Mouse (Mus musculus) embryonic stem cell, embryonic (primary cell): ENCODE measurements around the gene Klhdc7b.

ENCODE experiments used
- CTCF ChIA-PET, 4 experiments: fragments of 300-600 bp in 2 of 4; fragments of 350-600 bp in 2 of 4; sonication (Branson Sonifier 250); formaldehyde crosslinking; loops; one replicate each; lab custom pipeline; 2022; ENCODE audit warnings: inconsistent platforms in 2 of 4; lab: Charles Lee
- POLR2A ChIA-PET, 4 experiments: fragments of 300-600 bp in 2 of 4; fragments of 350-600 bp in 2 of 4; sonication (Branson Sonifier 250); formaldehyde crosslinking; loops; one replicate each; lab custom pipeline; 2022; ENCODE audit warnings: antibody characterized with exemption in 4 of 4, inconsistent platforms in 1 of 4; lab: Charles Lee

The Klhdc7b gene

DNA sequence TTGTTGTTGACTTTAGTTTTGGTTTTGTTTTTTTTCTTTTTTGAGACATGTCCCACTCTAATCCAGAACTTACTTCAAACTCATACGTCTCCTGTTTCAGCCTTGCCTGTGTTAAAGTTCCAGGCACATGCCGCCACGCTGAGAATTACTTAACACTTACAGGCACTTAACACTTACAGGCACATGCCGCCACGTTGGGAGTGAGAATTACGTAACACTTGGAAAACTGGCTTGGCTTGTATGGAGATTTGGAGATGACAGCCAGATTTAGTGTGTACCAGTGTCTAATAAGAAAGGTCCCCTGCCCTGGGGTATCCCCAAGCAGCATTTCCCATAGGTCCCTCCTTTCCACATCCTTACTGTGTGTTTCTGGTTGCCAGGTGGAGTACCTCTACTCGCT lies 21.7 kb upstream of the Klhdc7b start:
- ChIA-PET POLR2A (interaction anchor here in 2 of 4 experiments (1.3 to 16.3 kb wide), 6 partner anchors 10 to 66 kb away, joined by 3 to 248 read pairs (median 6); partner anchors contain the start of genes Sco2 (in 2 of the 2), C730034F03Rik (in 1 of the 2), Chkb (in 1 of the 2) and Gm44502 (in 1 of the 2)), CTCF (interaction anchor here in 2 of 4 experiments (0.6 to 3.2 kb wide), 3 partner anchors 11 to 48 kb away, joined by 3 to 20 read pairs (median 15); partner anchors contain the start of gene Sco2 (in 2 of the 2))

DNA sequence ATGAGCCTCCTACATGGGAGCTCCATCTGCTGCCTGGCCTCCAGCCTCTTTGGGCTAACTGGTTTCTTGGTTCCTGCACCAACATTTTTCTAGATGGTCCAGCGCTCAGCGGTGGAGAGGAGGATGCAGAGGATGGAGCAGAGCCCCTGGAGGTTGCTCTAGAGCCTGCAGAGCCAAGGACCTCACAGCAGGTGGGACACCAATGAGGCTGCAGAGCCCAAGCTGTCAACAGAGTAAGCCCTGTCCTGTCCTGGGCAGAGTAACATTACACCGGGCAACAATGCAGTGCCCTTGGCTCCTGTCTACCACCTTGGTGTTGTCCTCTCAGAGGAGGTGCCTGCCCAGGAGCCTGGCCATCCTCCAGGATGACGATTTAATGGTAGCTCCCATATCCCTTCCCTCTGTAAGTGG lies 19.6 kb upstream of the Klhdc7b start:
- ChIA-PET CTCF (interaction anchor here in 3 of 4 experiments (1.3 to 3.2 kb wide), 3 partner anchors 8 to 9 kb away, joined by 5 to 20 read pairs (median 15); partner anchors contain the start of gene Sco2 (in 3 of the 3)), POLR2A (interaction anchor here in 3 of 4 experiments (1.3 to 16.3 kb wide), 6 partner anchors 7 to 12 kb away, joined by 5 to 248 read pairs (median 12); partner anchors contain the start of genes Sco2 (in 3 of the 3), Lmf2 (in 2 of the 3), Ncaph2 (in 2 of the 3) and Odf3b (in 1 of the 3))

DNA sequence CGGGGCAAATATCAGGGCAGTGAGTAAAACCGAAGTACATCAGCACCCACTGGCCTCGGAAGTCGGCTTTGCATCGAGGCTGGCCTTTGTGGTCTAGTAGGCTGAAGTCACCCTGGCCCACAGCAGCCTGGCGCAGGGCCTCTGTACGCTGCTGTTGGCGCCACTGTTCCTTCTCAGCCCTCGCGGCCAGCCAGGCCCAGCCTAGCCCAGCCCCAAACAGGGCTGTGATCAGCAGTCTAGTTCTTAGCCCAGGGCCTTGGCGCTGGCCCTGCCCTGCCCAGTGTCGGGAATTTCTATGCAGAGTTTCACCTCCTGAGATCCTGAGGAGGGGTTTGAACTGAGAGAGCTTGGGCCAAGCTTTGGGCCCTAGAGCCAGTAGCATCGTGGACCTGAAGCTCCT lies 12.6 kb upstream of the Klhdc7b start:
- POLR2A ChIA-PET, result interaction anchor here (0.5 to 14.1 kb wide), 32 partner anchors 8 to 510 kb away, joined by 3 to 248 read pairs (median 3); partner anchors contain the start of genes Lmf2 (in 3 of the 4), Ncaph2 (in 3 of the 4), C730034F03Rik (in 2 of the 4) and Gm44502 (in 2 of the 4)
- CTCF ChIA-PET, result interaction anchor here (0.6 to 3.1 kb wide), 7 partner anchors 8 to 162 kb away, joined by 3 to 30 read pairs (median 15); partner anchors contain the start of genes Lmf2 (in 2 of the 4), Ncaph2 (in 2 of the 4), C730034F03Rik (in 1 of the 4) and Chkb (in 1 of the 4)

DNA sequence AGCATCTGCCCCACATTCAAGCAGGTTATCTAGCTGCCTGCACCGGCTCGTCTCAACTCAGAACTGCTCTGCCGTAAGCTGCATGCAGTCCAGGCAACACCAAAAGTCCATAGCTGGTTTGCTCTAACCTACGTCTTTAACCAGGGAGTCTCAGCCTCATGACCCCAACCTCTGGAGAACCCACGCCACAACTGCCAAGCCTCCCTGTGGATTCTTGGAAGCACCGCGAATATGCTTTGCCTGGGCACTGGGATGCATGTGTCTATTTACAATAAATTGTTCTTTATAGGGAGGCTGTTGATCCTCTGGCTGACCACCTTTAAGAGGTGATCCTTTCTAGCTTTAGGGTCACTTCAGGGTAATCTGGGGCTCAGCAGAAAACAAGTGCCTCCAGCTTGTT lies 12.2 kb upstream of the Klhdc7b start:
- ChIA-PET CTCF (interaction anchor here (0.6 to 3.1 kb wide), 17 partner anchors 8 to 1518 kb away, joined by 3 to 30 read pairs (median 6); partner anchors contain the start of genes Lmf2 (in 2 of the 4), Ncaph2 (in 2 of the 4), C730034F03Rik (in 1 of the 4) and Chkb (in 1 of the 4)), POLR2A (interaction anchor here (0.5 to 14.1 kb wide), 32 partner anchors 8 to 672 kb away, joined by 3 to 248 read pairs (median 6); partner anchors contain the start of genes Lmf2 (in 3 of the 4), Ncaph2 (in 3 of the 4), Klhdc7b (in 2 of the 4) and Pim3 (in 2 of the 4))

DNA sequence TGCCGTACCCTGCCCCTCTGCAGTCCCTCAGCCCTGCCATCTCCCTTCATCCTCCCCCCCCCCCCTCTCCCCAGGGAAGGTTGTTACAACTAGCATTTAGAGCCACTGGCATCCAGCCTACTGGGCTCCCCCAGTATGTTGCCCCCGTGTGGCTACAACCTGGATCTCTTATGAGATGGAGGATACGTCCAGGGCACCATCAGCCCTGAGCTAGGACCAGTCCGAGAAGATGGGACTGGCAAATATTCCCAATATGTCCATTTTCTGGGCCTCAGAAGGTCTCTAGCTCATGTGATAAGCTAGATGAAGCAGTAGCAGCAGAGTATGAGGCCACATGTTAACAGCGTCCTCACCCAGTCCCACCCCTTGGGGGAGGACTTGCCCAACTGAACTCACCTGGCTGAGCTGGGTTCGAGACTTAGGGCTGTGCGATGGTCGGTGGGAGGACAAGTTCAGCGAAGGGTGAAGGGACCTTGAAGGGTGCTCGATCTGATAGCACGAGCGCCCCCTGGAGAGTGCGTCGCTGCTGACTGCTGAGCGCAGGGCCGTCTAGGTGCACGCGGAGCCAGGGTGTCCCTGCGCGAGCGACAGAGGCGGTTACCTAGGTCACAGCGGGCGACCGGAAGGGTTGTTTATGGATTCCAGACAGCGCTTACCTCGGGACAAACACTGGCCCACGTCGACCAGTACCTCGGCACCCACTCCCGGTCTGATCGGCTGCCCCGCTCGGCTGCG lies 11.5 kb upstream of the Klhdc7b start:
- ChIA-PET CTCF (interaction anchor here (0.5 to 3.1 kb wide), 60 partner anchors 9 to 1517 kb away, joined by 3 to 30 read pairs (median 4); partner anchors contain the start of genes C730034F03Rik (in 3 of the 4), Chkb (in 3 of the 4), Cpt1b (in 3 of the 4) and Gm44502 (in 3 of the 4)), POLR2A (interaction anchor here (0.6 to 14.1 kb wide), 55 partner anchors 8 to 673 kb away, joined by 3 to 248 read pairs (median 4); partner anchors contain the start of genes Cpt1b (in 3 of the 4), Lmf2 (in 3 of the 4), Ncaph2 (in 3 of the 4) and Pim3 (in 3 of the 4))

DNA sequence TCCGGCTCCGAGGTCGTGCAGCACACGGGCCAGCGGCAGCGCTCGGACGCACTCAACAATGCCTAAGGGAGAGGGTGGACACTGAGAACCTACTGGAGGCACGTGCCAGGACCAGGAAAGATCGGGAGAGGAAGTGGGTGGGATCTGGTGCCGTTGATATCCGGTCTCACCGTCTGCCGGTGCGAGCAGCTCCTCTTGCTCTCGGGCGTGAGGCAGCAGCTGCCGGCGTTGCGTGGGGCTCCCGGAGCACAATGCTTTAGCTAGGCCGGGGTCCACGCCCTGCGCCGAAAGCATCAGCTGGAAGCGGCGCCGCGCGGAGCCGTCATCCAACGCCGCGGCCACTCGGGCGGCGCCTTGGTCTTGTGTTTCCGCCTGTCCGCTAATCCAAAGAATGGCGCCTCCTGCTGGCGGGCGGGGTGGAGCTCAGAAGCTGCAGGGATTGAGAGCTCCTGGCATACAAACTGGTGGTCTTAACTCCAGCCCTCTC lies 10.9 kb upstream of the Klhdc7b start, which contains the start of gene Sco2:
Gene Sco2 (minus strand): TSS at position 85 of the 487 bp plus-strand sequence.
- POLR2A ChIA-PET, result interaction anchor here (0.6 to 14.1 kb wide), 55 partner anchors 9 to 665 kb away, joined by 3 to 248 read pairs (median 4); partner anchors contain the start of genes Cpt1b (in 3 of the 4), Lmf2 (in 3 of the 4), Ncaph2 (in 3 of the 4) and C730034F03Rik (in 2 of the 4)

DNA sequence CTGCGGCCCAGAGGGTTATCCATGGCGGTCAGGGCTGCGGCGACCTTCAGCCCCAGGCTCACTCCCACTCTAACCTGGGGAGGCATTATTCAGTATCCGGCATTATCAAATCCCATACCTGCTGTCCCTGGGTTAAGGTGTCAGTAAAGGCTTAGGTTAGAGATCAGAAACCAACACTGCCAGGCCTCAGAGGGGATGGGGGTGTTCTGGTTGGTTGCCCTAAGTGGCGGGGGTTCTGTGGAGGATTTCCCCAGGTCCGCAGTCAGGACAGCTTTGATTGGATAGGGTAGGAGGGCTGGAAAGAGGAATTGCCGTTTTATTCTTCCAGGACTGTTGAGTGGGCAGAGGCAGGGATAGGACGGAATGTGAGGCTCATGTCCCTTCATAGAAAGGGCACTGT lies 10.4 kb upstream of the Klhdc7b start:
- POLR2A ChIA-PET, result interaction anchor here (0.6 to 14.1 kb wide), 46 partner anchors 10 to 666 kb away, joined by 3 to 248 read pairs (median 4); partner anchors contain the start of genes Cpt1b (in 3 of the 4), Lmf2 (in 3 of the 4), Ncaph2 (in 3 of the 4) and C730034F03Rik (in 2 of the 4)
- CTCF ChIA-PET, result interaction anchor here (0.6 to 3.1 kb wide), 47 partner anchors 10 to 508 kb away, joined by 3 to 30 read pairs (median 4); partner anchors contain the start of genes C730034F03Rik (in 3 of the 4), Chkb (in 3 of the 4), Gm44502 (in 3 of the 4) and Lmf2 (in 3 of the 4)

More for the DNA sequence above, 10.9 kb upstream of the Klhdc7b start, which contains the start of gene Sco2:
- CTCF ChIA-PET, result interaction anchor here (0.5 to 3.1 kb wide), 57 partner anchors 9 to 607 kb away, joined by 3 to 30 read pairs (median 4); partner anchors contain the start of genes C730034F03Rik (in 3 of the 4), Chkb (in 3 of the 4), Cpt1b (in 3 of the 4) and Gm44502 (in 3 of the 4)

DNA sequence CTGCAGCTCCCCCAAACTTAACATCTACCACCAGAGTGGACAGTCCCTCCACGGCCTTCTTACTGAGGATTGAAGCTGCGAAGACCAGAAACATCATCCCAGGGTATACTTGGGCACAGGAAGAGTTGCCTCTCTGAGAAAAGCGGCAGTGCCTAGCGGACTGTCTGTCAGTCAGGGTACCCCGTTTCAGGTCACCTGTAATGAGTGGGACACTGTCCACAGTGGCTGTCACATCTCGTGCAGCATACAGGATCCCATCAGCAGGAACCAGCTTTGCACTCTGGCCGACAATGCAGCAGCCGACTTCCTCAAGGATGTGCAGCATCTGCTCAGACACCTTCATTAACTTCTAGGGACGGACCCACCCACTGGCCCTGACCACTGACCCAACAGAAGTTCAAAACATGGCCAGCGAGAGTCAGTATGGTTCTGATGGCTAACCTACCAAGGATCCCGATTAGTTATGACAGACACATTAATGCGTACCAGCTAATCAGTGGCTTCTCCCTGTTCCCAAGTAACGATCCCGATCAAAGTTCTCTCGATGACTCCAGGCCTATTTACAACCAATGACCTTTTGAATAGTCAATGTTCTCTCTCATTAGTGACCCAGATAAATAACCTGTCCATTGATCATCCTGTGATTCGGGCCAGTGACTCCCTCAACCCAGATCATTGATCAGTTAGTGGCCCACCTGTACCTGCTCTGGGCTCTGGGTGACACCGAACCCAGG lies 9.7 kb upstream of the Klhdc7b start:
- ChIA-PET CTCF (interaction anchor here in 3 of 4 experiments (1.1 to 2.7 kb wide), 4 partner anchors 11 to 101 kb away, joined by 3 to 20 read pairs (median 10); no protein-coding TSS in a partner anchor), POLR2A (interaction anchor here in 3 of 4 experiments (1.0 to 14.1 kb wide), 12 partner anchors 10 to 539 kb away, joined by 3 to 248 read pairs (median 24); partner anchors contain the start of genes Lmf2 (in 2 of the 3), Ncaph2 (in 2 of the 3), Adm2 (in 1 of the 3) and C730034F03Rik (in 1 of the 3))

DNA sequence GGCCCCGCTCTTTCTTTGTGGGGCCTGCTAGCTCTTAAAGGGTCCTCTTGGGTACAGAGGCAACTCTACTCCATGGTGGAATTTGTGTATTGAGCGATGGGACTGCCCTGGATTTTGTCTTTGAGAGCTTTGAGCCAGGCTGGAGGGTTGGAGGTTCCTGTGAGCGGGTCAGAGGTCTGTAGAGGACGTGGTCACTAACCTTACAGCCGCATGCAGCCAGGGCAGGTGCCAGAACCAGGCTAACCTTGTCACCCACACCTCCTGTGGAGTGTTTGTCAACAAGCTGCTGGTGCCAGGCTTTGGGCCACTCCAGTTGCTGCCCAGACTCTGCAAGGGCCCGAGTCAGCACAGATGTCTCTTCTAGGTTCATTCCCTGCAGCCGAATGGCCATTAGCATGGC lies 8.7 kb upstream of the Klhdc7b start:
- ChIA-PET CTCF (no interaction called here), POLR2A (interaction anchor here in 2 of 4 experiments (1.0 to 14.1 kb wide), 9 partner anchors 8 to 79 kb away, joined by 3 to 248 read pairs (median 6); partner anchors contain the start of genes Klhdc7b (in 2 of the 2), Lmf2 (in 2 of the 2), Ncaph2 (in 2 of the 2) and C730034F03Rik (in 1 of the 2))

DNA sequence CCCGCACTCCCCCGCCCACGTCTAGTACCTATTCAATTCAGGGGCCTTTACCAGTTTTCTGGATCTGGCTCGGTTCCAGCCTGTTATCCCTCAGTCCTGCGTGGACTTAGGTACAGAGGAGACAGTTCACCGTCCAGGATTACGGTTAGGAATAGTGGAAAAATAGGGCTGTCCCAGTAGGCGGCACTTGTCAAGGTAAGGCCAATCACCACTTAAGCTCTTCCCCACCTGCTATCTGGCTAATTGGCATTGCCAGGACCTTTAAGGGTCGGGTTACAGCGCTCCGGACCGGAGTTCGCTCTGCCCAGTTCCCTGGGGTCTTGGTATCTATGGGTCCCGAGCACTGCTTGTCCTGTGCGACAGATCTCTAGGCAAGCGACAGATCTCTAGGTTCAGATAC lies 7.8 kb upstream of the Klhdc7b start, which contains the start of gene Tymp:
Gene Tymp (minus strand): TSS at position 83 of the 400 bp plus-strand sequence.
- ChIA-PET CTCF (interaction anchor here in 1 of 4 experiments (0.6 kb wide), 1 partner anchor 66 kb away, joined by 3 read pairs; no protein-coding TSS in a partner anchor), POLR2A (interaction anchor here in 3 of 4 experiments (0.6 to 14.1 kb wide), 18 partner anchors 8 to 238 kb away, joined by 3 to 248 read pairs (median 5); partner anchors contain the start of genes C730034F03Rik (in 2 of the 3), Chkb (in 2 of the 3), Gm44502 (in 2 of the 3) and Klhdc7b (in 2 of the 3))

DNA sequence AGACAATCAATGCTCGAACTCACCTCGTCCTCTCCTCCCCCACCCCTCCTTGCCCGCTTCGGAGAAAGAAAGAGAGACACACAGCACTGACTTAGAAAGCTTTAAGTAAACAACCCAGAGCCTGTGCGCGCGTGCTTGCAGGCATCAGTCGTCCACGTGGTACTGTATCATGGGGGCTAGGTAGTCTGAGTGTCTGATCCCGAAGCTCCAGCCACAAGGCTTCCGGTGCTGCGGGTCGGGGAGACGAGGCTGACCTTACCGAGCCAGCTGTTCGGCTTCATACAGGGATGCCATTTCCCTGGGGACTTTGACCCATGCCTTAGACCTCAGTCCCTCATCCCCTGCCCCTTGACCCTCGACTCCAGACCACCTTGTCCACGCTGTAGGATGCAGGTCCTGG lies 7.4 kb upstream of the Klhdc7b start:
- CTCF ChIA-PET, result interaction anchor here in 1 of 4 experiments (0.6 kb wide), 2 partner anchors 14 to 66 kb away, joined by 3 to 4 read pairs; no protein-coding TSS in a partner anchor

DNA sequence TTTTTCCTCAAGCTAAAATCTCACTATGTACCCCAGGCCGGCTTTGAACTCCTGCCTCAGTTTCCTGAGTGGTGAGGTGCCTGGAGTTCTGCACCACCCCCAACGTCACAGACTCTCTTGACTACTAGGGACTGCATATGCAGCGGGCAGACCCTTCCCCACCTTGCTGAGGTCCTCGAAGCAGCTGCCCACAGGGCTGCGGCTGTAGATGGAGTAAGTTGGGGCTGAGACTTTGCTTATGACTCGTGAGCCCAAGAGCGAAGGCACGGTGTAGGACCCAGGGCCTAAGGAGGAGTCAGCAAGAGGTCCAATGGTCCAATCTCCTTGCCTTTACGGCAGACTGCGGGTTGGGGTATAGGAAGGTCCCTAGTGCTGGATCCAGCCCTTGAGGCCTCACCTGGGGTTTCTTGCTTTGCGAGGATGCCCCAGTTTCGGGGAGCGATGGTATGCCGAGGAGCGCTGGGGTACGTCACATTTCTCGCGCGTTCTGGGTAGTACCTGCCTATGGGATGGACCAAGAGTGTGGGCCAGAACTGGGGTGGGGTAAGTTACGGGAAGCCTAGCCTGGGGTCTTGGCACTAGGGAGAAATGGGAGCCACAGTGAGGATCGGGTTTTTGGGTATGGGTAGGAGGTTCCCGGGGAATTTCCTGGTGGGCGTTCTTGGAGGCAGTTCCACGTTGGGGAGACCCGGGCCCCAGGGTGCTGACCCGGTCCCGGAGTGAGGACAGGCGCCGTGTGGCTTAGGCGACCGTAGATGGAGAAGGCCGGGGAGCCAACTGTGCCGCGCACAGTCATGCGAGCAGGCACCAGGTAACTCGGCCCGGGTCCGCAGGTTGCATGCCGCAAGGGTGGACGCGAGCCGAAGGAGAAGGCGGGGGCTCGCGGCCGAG lies 6.5 kb upstream of the Klhdc7b start:
- ChIA-PET CTCF (interaction anchor here (0.5 to 1.1 kb wide), 6 partner anchors 10 to 229 kb away, joined by 3 to 4 read pairs (median 3); partner anchors contain the start of genes Chkb (in 1 of the 4) and Mapk11 (in 1 of the 4)), POLR2A (interaction anchor here in 3 of 4 experiments (0.6 to 14.1 kb wide), 27 partner anchors 7 to 167 kb away, joined by 3 to 248 read pairs (median 5); partner anchors contain the start of genes Adm2 (in 2 of the 3), C730034F03Rik (in 2 of the 3), Chkb (in 2 of the 3) and Cpt1b (in 2 of the 3))

More for the DNA sequence above, 7.4 kb upstream of the Klhdc7b start:
- POLR2A ChIA-PET, result interaction anchor here in 2 of 4 experiments (0.7 to 14.1 kb wide), 16 partner anchors 8 to 239 kb away, joined by 3 to 248 read pairs (median 5); partner anchors contain the start of genes C730034F03Rik (in 2 of the 2), Chkb (in 2 of the 2), Gm44502 (in 2 of the 2) and Arsa (in 1 of the 2)

DNA sequence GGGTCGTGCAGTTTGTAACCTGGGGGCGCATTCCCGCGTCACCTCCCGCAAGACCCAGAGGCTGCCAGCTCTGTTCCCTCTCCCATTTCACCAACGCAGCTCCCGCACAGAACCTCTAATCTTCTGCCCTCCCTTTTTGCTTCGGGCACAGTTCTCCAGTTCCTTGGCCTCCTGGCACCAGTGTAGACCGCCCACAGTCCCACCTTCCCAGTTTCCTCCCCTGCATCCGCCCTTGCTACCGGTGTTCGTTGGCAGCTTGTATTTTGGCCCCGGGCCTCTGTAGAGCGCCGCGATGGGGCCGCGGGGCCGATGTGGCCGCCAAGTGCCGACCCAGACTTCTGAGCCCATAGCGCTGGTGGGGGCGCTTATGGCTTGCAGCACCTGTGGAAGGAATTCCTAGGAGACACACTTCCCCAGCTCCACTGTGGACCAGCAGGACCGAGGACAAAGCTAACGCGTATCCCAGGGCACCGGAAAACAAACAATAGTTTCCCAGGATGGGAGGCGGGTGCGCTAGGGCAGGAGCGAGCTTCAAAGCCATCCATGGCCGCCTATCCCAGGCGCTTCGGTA lies 5.8 kb upstream of the Klhdc7b start, which contains the start of gene Odf3b:
Gene Odf3b (minus strand): TSS at position 452 of the 571 bp plus-strand sequence.
- ChIA-PET POLR2A (interaction anchor here in 3 of 4 experiments (0.6 to 14.1 kb wide), 25 partner anchors 8 to 168 kb away, joined by 3 to 248 read pairs (median 4); partner anchors contain the start of genes Adm2 (in 2 of the 3), C730034F03Rik (in 2 of the 3), Chkb (in 2 of the 3) and Cpt1b (in 2 of the 3)), CTCF (interaction anchor here in 3 of 4 experiments (0.5 to 1.4 kb wide), 6 partner anchors 8 to 172 kb away, joined by 3 to 5 read pairs (median 4); partner anchors contain the start of gene Chkb (in 1 of the 3))
